Mouse (Mus musculus) myocyte (in vitro differentiated cells): ENCODE measurements around the gene Fkbp8.

Experiments
- CEBPB ChIP-seq: IDR thresholded peaks from 2 replicates; pipeline ENCODE4 v1.6.1; 2011; ENCODE audit warnings: mild to moderate bottlenecking, moderate library complexity; ENCODE audit not compliant: poor library complexity, insufficient read depth, severe bottlenecking
- MAX ChIP-seq: IDR thresholded peaks from one replicate; pipeline ENCODE4 v1.6.1; 2011; ENCODE audit warnings: low read depth, mild to moderate bottlenecking, control low read depth
- POLR2A ChIP-seq: IDR thresholded peaks from one replicate; pipeline ENCODE4 v1.6.1; 2011; ENCODE audit warnings: low read depth, mild to moderate bottlenecking, control low read depth, moderate library complexity; ENCODE audit not compliant: insufficient read length
- POLR2AphosphoS2 ChIP-seq: IDR thresholded peaks from one replicate; pipeline ENCODE4 v1.6.1; 2011; ENCODE audit warnings: low read depth, control low read depth; ENCODE audit not compliant: insufficient read length
- SRF ChIP-seq: IDR thresholded peaks from one replicate; pipeline ENCODE4 v1.6.1; 2011; ENCODE audit warnings: low read depth; ENCODE audit not compliant: control insufficient read depth, insufficient read length
- TCF12 ChIP-seq: IDR thresholded peaks from one replicate; pipeline ENCODE4 v1.6.1; 2011; ENCODE audit warnings: mild to moderate bottlenecking, control low read depth; ENCODE audit not compliant: poor library complexity, insufficient read depth, severe bottlenecking
- TCF3 ChIP-seq: IDR thresholded peaks from one replicate; pipeline ENCODE4 v1.6.1; 2011; ENCODE audit warnings: low read depth, control low read depth; ENCODE audit not compliant: insufficient read length
- USF1 ChIP-seq: IDR thresholded peaks from one replicate; pipeline ENCODE4 v1.6.1; 2011; ENCODE audit warnings: low read depth, mild to moderate bottlenecking, control low read depth, moderate library complexity

DNA sequence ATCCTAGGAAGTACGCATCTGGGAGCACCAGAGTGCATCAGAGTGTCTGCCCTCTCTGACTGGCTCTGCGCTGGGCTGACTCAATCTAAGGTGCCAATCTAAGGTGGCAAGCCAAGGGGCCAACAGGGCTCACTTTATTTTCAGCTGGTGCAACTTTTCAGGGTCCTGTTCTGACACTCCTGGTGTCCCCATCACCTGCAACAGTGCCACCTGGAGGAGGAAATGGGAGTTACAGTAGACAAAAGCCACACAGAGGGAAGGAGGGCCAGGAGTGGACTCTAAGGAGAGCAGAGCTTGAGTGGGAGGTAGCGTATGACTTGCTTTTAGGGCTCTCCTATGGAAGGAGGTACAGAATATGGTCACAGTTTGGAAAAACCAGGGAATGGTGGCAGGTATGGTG is 22.7 kb upstream of the Fkbp8 start:
- TF ChIP-seq POLR2A (no peak), POLR2AphosphoS2 (no peak), USF1 (no peak), SRF (no peak), MAX (no peak), TCF12 (no peak), TCF3 (no peak), CEBPB (no peak)
